Mouse (Mus musculus) G1E (cell line): Measurements from ENCODE around the gene Fgfr2. TPM values are rescaled to one million over a fixed set of nuclear protein-coding genes. Genes with fewer than 3 reads are reported as not detected.

Source experiments
- ATAC-seq: 2 replicates; pipeline ENCODE4 v1.8.0; 2016; ENCODE audit warnings: mild to moderate bottlenecking; ENCODE audit not compliant: insufficient number of reproducible peaks, poor library complexity, low FRiP score, severe bottlenecking; ENCODE audit errors: extremely low read depth
- DNase-seq: peaks from one replicate; pipeline ENCODE4 v3.0.0; 2012; ENCODE audit warnings: low spot score
- H3K27me3 ChIP-seq: 2 replicates; pipeline ENCODE4 v1.6.1; 2012; ENCODE audit warnings: mild to moderate bottlenecking, low read length, inconsistent platforms; ENCODE audit not compliant: insufficient read depth
- H3K36me3 ChIP-seq: replicated peaks from 2 replicates; pipeline ENCODE3; 2012; ENCODE audit warnings: mild to moderate bottlenecking, inconsistent platforms
- H3K4me1 ChIP-seq: 2 replicates; pipeline ENCODE4 v1.6.1; 2012; ENCODE audit warnings: low read depth, low read length, inconsistent platforms, mixed read lengths; ENCODE audit not compliant: insufficient read depth
- H3K4me3 ChIP-seq: 2 replicates; pipeline ENCODE4 v1.5.1; 2012; ENCODE audit warnings: low read depth, mild to moderate bottlenecking, inconsistent platforms, low read length, moderate library complexity, mixed read lengths
- H3K9me3 ChIP-seq: replicated peaks from 2 replicates; pipeline ENCODE4 v1.6.1; 2012; ENCODE audit warnings: inconsistent platforms
- CTCF ChIP-seq: IDR thresholded peaks from 2 replicates; pipeline ENCODE4 v1.5.1; 2012; ENCODE audit warnings: low read depth, low read length, inconsistent platforms, mixed read lengths
- GATA1 ChIP-seq: IDR thresholded peaks from 2 replicates; pipeline ENCODE4 v1.6.1; 2012; ENCODE audit warnings: borderline replicate concordance, low read length, inconsistent platforms, mixed read lengths
- GATA2 ChIP-seq: IDR thresholded peaks from 2 replicates; pipeline ENCODE4 v1.6.1; 2012; ENCODE audit warnings: low read depth, low read length, inconsistent platforms, borderline replicate concordance
- POLR2AphosphoS5 ChIP-seq: IDR thresholded peaks from 2 replicates; pipeline ENCODE4 v1.6.1; 2012; ENCODE audit warnings: low read depth, low read length, inconsistent platforms; ENCODE audit not compliant: insufficient replicate concordance
- TAL1 ChIP-seq: conservative IDR thresholded peaks from 2 replicates; pipeline ENCODE4 v1.6.1; 2012; ENCODE audit warnings: low read depth, low read length, inconsistent platforms, mixed read lengths
- polyA plus RNA-seq: library from polyadenylated mRNA; stranded (reverse); fragments of >175 nt; gene quantifications from 2 replicates; pipeline ENCODE4 v1.2.3, GENCODE M21; 2012
- total RNA-seq, 2 experiments: library from RNA; stranded (forward) in 1 of 2; stranded (reverse) in 1 of 2; fragments of 200-1000 nt in 1 of 2; fragments of >200 nt in 1 of 2; fragmentation: Nextera tagmentation in 1 of 2; gene quantifications; 2 replicates each; pipeline ENCODE4 v1.2.3; 2014 to 2017

Fgfr2 gene
- total and polyA plus RNA-seq, 3 experiments = 0.22 TPM; not detected in 2

DNA sequence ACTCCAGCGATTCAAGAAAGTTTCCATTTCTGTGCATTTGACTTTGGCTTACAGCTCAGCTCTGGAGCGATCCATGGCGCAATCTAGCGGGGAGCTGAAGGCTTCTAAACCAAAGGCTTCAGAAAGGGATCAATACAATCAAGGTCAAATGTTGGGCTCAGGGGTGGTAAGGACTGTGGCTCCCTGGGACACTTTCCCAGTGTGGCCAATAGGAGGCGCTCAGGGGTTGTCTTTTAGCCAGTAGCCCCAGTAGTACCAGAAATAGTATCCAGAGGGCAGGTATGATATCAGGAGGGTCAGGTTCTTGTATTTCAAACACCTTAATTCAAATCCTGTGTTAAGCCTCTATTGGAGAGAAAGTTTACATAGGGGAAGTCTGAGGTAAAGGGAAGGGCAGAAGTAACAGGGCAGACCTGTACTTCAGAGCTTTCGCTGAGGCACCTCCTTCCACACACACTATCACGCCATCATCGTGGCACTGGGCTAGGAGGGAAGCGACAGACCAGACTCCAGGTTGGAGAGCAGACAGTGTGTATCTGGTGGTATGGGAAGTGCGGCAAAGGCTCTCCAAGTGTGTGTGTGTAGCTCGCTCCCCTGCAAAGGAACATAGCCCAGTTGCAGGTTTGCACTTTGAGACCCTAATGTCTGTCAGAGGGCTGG lies 2349.8 kb downstream of the Fgfr2 start:
- Histone ChIP-seq H3K36me3 (no peaks in the 10 kb centered on the region), H3K27me3 (no peaks in the 10 kb centered on the region), H3K9me3 (peaks cover 72% of the 10 kb centered on the region), H3K4me3 (no peak overlapping the region), H3K4me1 (no peaks in the 10 kb centered on the region)
- TF ChIP-seq GATA2 = no peak
- TF ChIP-seq CTCF = no peak
- no peak for TF ChIP-seq GATA1
- no peak for TF ChIP-seq TAL1
- no peak for TF ChIP-seq POLR2AphosphoS5
- DNase-seq (no peak), ATAC-seq (no peak)

DNA sequence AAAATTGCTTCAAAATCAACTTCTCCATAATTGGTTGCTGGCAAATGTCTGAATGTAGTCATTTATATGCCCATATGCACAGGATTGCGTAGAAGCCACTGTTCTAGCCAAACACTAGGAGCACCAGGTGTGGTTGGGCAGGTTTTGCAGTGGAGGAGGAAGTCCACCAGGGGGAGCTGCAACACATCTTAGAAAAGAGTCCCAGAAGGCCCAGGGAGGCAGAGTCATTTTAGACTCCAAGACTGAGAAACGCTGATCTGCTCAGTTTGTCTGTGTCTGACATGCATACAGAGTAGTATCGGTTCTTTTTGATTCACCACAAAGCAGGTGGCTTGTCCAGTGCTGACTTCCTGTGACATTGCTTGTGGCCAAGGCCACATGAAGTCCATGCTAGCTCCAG lies 2352.4 kb downstream of the Fgfr2 start:
- Histone ChIP-seq H3K4me3 (no peak overlapping the region), H3K9me3 (peaks cover 69% of the 10 kb centered on the region), H3K36me3 (no peaks in the 10 kb centered on the region), H3K4me1 (no peaks in the 10 kb centered on the region), H3K27me3 (no peaks in the 10 kb centered on the region)
- no peak for DNase-seq
- no peak for ATAC-seq
- TF ChIP-seq TAL1 (no peak), GATA1 (no peak), GATA2 (no peak), POLR2AphosphoS5 (no peak), CTCF (no peak)

DNA sequence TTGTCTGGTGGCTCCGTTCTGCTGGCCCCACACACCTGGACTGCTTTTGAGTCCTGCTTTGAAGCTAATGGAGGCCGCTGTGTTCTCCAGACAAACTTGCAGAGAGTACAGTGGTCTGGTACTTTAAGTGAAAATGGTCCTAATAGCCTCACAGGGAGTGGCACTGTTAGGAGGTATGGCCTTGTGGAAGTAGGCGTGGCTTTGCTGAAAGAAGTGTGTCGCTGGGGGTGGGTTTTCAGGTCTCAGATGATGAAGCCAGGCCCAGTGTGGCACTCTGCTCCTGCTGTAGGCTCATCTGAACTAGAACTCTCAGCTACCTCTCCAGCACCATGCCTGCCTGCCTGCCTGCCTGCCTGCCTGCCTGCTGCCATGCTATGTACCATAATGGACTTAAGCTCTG lies 2355.0 kb downstream of the Fgfr2 start:
- no peak for ATAC-seq
- Histone ChIP-seq H3K4me3 (no peak overlapping the region), H3K9me3 (peaks cover 63% of the 10 kb centered on the region), H3K27me3 (no peaks in the 10 kb centered on the region), H3K36me3 (no peaks in the 10 kb centered on the region), H3K4me1 (no peaks in the 10 kb centered on the region)
- TF ChIP-seq GATA1 = no peak
- no peak for TF ChIP-seq GATA2
- TF ChIP-seq TAL1 = no peak
- no peak for TF ChIP-seq CTCF
- no peak for TF ChIP-seq POLR2AphosphoS5
- DNase-seq = no peak

DNA sequence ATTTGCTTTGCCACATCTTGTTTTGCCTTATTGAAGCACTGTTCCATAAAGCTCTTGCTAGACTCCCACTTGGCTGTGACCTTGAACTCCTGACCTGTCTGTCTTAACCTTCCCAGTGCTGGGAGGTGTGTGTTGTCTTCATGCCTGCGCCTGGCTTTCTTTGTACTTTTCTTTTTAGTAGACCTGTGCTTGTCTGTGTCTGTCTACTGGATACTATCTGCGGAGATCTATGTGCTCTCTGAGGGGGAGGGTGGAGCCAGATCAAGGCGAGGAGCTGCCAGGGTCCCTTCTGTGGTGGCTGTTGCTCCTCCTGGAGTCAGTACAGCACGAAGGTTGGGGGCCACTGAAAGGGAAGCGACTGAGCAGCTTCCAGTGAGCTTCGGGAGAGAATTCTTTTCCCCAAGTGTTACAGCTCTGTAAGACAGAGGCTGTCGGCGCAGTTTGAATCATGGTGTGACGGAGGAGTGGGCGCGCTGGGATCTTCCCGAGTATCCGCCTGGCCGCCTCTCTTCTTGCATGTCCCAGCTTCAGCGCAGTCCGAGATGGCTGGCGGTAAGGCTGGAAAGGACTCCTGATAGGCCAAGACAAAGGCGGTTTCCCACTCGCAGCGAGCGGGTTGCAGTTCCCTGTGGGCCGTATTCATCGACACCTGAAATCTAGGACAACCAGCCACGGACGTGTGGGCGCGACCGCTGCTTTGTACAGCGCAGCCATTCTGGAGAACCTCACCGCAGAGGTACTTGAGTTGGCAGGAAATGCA lies 2356.6 kb downstream of the Fgfr2 start:
- DNase-seq (no peak), ATAC-seq (no peak)
- Histone ChIP-seq H3K27me3 (no peaks in the 10 kb centered on the region), H3K36me3 (no peaks in the 10 kb centered on the region), H3K4me1 (no peaks in the 10 kb centered on the region), H3K9me3 (peaks cover 64% of the 10 kb centered on the region), H3K4me3 (no peak overlapping the region)
- TF ChIP-seq POLR2AphosphoS5 = no peak
- no peak for TF ChIP-seq TAL1
- TF ChIP-seq CTCF = no peak
- TF ChIP-seq GATA2 = no peak
- TF ChIP-seq GATA1 = no peak

DNA sequence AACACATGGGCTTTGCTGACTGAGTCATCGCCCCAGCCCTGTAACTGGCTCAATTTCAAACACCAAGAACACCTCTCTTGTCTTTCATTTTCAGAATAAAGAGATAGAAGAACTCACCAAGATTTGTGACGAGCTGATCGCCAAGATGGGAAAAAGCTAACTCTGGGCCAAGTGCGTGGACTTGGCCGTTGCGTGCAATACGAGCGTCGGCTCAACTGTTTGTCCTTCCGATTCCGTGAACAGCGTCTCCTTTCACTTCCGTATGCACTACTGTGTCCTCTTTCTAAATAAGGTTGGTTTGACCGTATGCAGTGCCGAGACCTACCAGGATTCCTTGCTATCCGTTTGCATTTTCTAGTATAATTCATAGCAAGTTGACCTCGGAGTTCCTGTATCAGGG lies 2359.0 kb downstream of the Fgfr2 start:
- ATAC-seq (no peak), DNase-seq (no peak)
- peaks cover 75% of the 10 kb centered on the region for H3K9me3 ChIP-seq
- TF ChIP-seq TAL1 (no peak), CTCF (no peak), POLR2AphosphoS5 (no peak), GATA1 (no peak), GATA2 (no peak)
- H3K27me3 ChIP-seq = no peaks in the 10 kb centered on the region
- H3K4me3 ChIP-seq = no peak overlapping the region
- H3K36me3 ChIP-seq = no peaks in the 10 kb centered on the region
- no peaks in the 10 kb centered on the region for H3K4me1 ChIP-seq
